Mouse (Mus musculus) lung, embryonic 15.5 days (tissue): ENCODE results near the gene Tex22. TPM values are rescaled to one million over a fixed set of nuclear protein-coding genes. Genes with fewer than 3 reads are reported as not detected.

Experiments
- ATAC-seq: fragments of 200-750 bp; cut with Nextera tagmentation; 2 replicates; pipeline ENCODE4 v1.8.0; 2017; ENCODE audit warnings: moderate number of reproducible peaks, borderline replicate concordance; ENCODE audit not compliant: low FRiP score, low TSS enrichment; ENCODE audit errors: extremely low read depth
- H3K27ac ChIP-seq: fragments of 300-500 bp; sonication (generic); 2 replicates; pipeline ENCODE4 v1.5.1; 2015; ENCODE audit warnings: moderate library complexity, mild to moderate bottlenecking, inconsistent platforms
- H3K27me3 ChIP-seq: fragments of 300-500 bp; sonication (generic); 2 replicates; pipeline ENCODE4 v1.6.1; 2015; ENCODE audit warnings: inconsistent platforms
- H3K36me3 ChIP-seq: fragments of 300-500 bp; sonication (generic); 2 replicates; pipeline ENCODE4 v1.6.1; 2015; ENCODE audit warnings: inconsistent platforms
- H3K4me1 ChIP-seq: fragments of 300-500 bp; sonication (generic); 2 replicates; pipeline ENCODE4 v1.6.1; 2015; ENCODE audit warnings: inconsistent platforms
- H3K4me2 ChIP-seq: fragments of 300-500 bp; sonication (generic); 2 replicates; pipeline ENCODE4 v1.6.1; 2015; ENCODE audit warnings: inconsistent platforms, mild to moderate bottlenecking, moderate library complexity
- H3K4me3 ChIP-seq: fragments of 300-500 bp; sonication (generic); 2 replicates; pipeline ENCODE4 v1.5.1; 2015; ENCODE audit warnings: mild to moderate bottlenecking, inconsistent platforms
- H3K9ac ChIP-seq: fragments of 300-500 bp; sonication (generic); 2 replicates; pipeline ENCODE4 v1.6.1; 2015; ENCODE audit warnings: inconsistent platforms
- H3K9me3 ChIP-seq: fragments of 300-500 bp; sonication (generic); 2 replicates; pipeline ENCODE4 v1.6.1; 2016; ENCODE audit warnings: inconsistent platforms
- WGBS: fragments of 180-500 bp; shearing (Covaris S2); methylation state at CpG from one replicate; pipeline ENCODE4 v1.1.7; 2015; 5-methylcytosine and 5-hydroxymethylcytosine counted together
- polyA plus RNA-seq: library from polyadenylated mRNA; unstranded; fragments of >200 nt; fragmentation: Nextera tagmentation; extraction: Ambion mirVana; gene quantifications from 2 replicates; pipeline ENCODE4 v1.2.1, GENCODE M21; 2015

The Tex22 gene
- polyA plus RNA-seq, 1 experiment from 2014 or later = not detected

GRCm38 (mm10) chr12:113090053-113090452 lies 15.8 kb downstream of the Tex22 start:
- 77% methylated on average over 17 of the region's 17 CpGs for whole genome bisulfite sequencing
- no peak overlapping the region for H3K4me2 ChIP-seq
- no peaks in the 10 kb centered on the region for H3K27me3 ChIP-seq
- no peak overlapping the region for H3K4me3 ChIP-seq
- no peaks in the 10 kb centered on the region for H3K36me3 ChIP-seq
- no peak overlapping the region for H3K9ac ChIP-seq
- ATAC-seq = no peak
- no peak overlapping the region for H3K27ac ChIP-seq
- no peaks in the 10 kb centered on the region for H3K9me3 ChIP-seq
- no peaks in the 10 kb centered on the region for H3K4me1 ChIP-seq

GRCm38 (mm10) chr12:113097040-113097439 lies 22.7 kb downstream of the Tex22 start:
- peak overlapping the region; percentile 77 for H3K4me3 ChIP-seq
- ATAC-seq = no peak
- no peaks in the 10 kb centered on the region for H3K36me3 ChIP-seq
- peaks cover 29% of the 10 kb centered on the region for H3K4me1 ChIP-seq
- no peak overlapping the region for H3K9ac ChIP-seq
- H3K9me3 ChIP-seq = no peaks in the 10 kb centered on the region
- WGBS = 76% methylated on average over 5 of the region's 5 CpGs
- peak overlapping the region; percentile 83; the same call in 1 of the 2 replicates for H3K4me2 ChIP-seq
- H3K27me3 ChIP-seq = no peaks in the 10 kb centered on the region
- H3K27ac ChIP-seq = no peak overlapping the region

GRCm38 (mm10) chr12:113097749-113098281 lies 23.5 kb downstream of the Tex22 start, which contains the start of gene Mta1:
Gene Mta1 (plus strand): TSS chr12:113098278.
- H3K27ac ChIP-seq = peak within 1 kb of the TSS; percentile 69
- WGBS = 1% methylated on average over 18 of the region's 53 CpGs
- peak within 1 kb of the TSS; percentile 94 for H3K9ac ChIP-seq
- peak within 1 kb of the TSS; percentile 83 for H3K4me2 ChIP-seq
- no peaks in the 10 kb centered on the region for H3K27me3 ChIP-seq
- peak; percentile 78 for ATAC-seq
- peaks cover 33% of the 10 kb centered on the region for H3K4me1 ChIP-seq
- H3K4me3 ChIP-seq = peak within 1 kb of the TSS; percentile 77
- no peaks in the 10 kb centered on the region for H3K9me3 ChIP-seq
- H3K36me3 ChIP-seq = no peaks in the 10 kb centered on the region

- H3K27me3 ChIP-seq = no peaks in the 10 kb centered on the region
- peak; percentile 12; the same call in 1 of the 2 replicates for ATAC-seq
These were observed 24.3 kb downstream of the Tex22 start for GRCm38 (mm10) chr12:113098530-113099151.

GRCm38 (mm10) chr12:113099470-113100237 lies 25.4 kb downstream of the Tex22 start:
- Histone ChIP-seq H3K4me1 (peaks cover 33% of the 10 kb centered on the region), H3K9me3 (no peaks in the 10 kb centered on the region), H3K9ac (peak overlapping the region; percentile 94), H3K4me3 (peak overlapping the region; percentile 77), H3K27ac (no peak overlapping the region), H3K4me2 (peak overlapping the region; percentile 83), H3K36me3 (no peaks in the 10 kb centered on the region), H3K27me3 (no peaks in the 10 kb centered on the region)
- WGBS = 21% methylated on average over 6 of the region's 6 CpGs
- ATAC-seq = no peak

More at GRCm38 (mm10) chr12:113098530-113099151, 24.3 kb downstream of the Tex22 start:
- peaks cover 33% of the 10 kb centered on the region for H3K4me1 ChIP-seq
- peak overlapping the region; percentile 83 for H3K4me2 ChIP-seq
- H3K4me3 ChIP-seq = peak overlapping the region; percentile 77
- 2% methylated on average over 39 of the region's 60 CpGs for WGBS
- no peaks in the 10 kb centered on the region for H3K36me3 ChIP-seq
- peak overlapping the region; percentile 69 for H3K27ac ChIP-seq
- peak overlapping the region; percentile 94 for H3K9ac ChIP-seq
- H3K9me3 ChIP-seq = no peaks in the 10 kb centered on the region

GRCm38 (mm10) chr12:113100448-113101076 lies 26.3 kb downstream of the Tex22 start:
- Histone ChIP-seq H3K4me3 (no peak overlapping the region), H3K27me3 (no peaks in the 10 kb centered on the region), H3K27ac (no peak overlapping the region), H3K4me1 (peaks cover 33% of the 10 kb centered on the region), H3K9ac (no peak overlapping the region), H3K36me3 (0 out of 2 replicates have a peak, but pooled peaks cover 5% of the 10 kb centered on the region), H3K4me2 (peak overlapping the region; percentile 2; the same call in 1 of the 2 replicates), H3K9me3 (no peaks in the 10 kb centered on the region)
- no peak for ATAC-seq
- 68% methylated on average over 5 of the region's 5 CpGs for WGBS

- no peaks in the 10 kb centered on the region for H3K27me3 ChIP-seq
- H3K9ac ChIP-seq = no peak overlapping the region
- no peak overlapping the region for H3K4me2 ChIP-seq
- peaks cover 33% of the 10 kb centered on the region for H3K4me1 ChIP-seq
- no peak for ATAC-seq
- 0 out of 2 replicates have a peak, but pooled peaks cover 6% of the 10 kb centered on the region for H3K36me3 ChIP-seq
- no peaks in the 10 kb centered on the region for H3K9me3 ChIP-seq
- no peak overlapping the region for H3K27ac ChIP-seq
- no peak overlapping the region for H3K4me3 ChIP-seq
- WGBS = 72% methylated on average over 9 of the region's 9 CpGs
These were observed 27.1 kb downstream of the Tex22 start for GRCm38 (mm10) chr12:113101251-113101960.

- Histone ChIP-seq H3K27me3 (no peaks in the 10 kb centered on the region), H3K27ac (no peak overlapping the region), H3K9me3 (no peaks in the 10 kb centered on the region), H3K4me1 (peaks cover 35% of the 10 kb centered on the region), H3K4me2 (no peak overlapping the region), H3K9ac (no peak overlapping the region), H3K36me3 (0 out of 2 replicates have a peak, but pooled peaks cover 6% of the 10 kb centered on the region), H3K4me3 (no peak overlapping the region)
- ATAC-seq = peak; percentile 28; the same call in 1 of the 2 replicates
- WGBS = 55% methylated on average over 6 of the region's 6 CpGs
These were observed 28.2 kb downstream of the Tex22 start for GRCm38 (mm10) chr12:113102461-113102860.

GRCm38 (mm10) chr12:113103846-113104451 lies 29.6 kb downstream of the Tex22 start:
- Histone ChIP-seq H3K27ac (no peak overlapping the region), H3K4me3 (no peak overlapping the region), H3K27me3 (no peaks in the 10 kb centered on the region), H3K9ac (no peak overlapping the region), H3K4me2 (no peak overlapping the region), H3K9me3 (no peaks in the 10 kb centered on the region), H3K36me3 (0 out of 2 replicates have a peak, but pooled peaks cover 6% of the 10 kb centered on the region), H3K4me1 (peaks cover 31% of the 10 kb centered on the region)
- WGBS = 78% methylated on average over 8 of the region's 8 CpGs
- no peak for ATAC-seq

GRCm38 (mm10) chr12:113106386-113106785 lies 32.1 kb downstream of the Tex22 start:
- Histone ChIP-seq H3K27me3 (no peaks in the 10 kb centered on the region), H3K27ac (no peak overlapping the region; the same call in 1 of the 2 replicates), H3K4me3 (no peak overlapping the region), H3K4me1 (peaks cover 9% of the 10 kb centered on the region; the same call in 1 of the 2 replicates), H3K9me3 (no peaks in the 10 kb centered on the region), H3K9ac (no peak overlapping the region), H3K4me2 (no peak overlapping the region), H3K36me3 (0 out of 2 replicates have a peak, but pooled peaks cover 6% of the 10 kb centered on the region)
- WGBS = 63% methylated on average over 6 of the region's 6 CpGs
- no peak for ATAC-seq
